Mouse (Mus musculus): ENCODE data around the gene Ncf2. TPM values are rescaled to one million over a fixed set of nuclear protein-coding genes. Genes with fewer than 3 reads are reported as not detected.

Gene Ncf2
- total RNA-seq, 4 experiments from 2014 or later: 2.3 to 4.3 (median 3.9) TPM

- DNase-seq (ENCODE audit: low spot score): no peak
Observed at GRCm38 (mm10) chr1:152831619-152832018, 31.6 kb downstream of the Ncf2 start.

- no peak for DNase-seq (ENCODE audit: low spot score)
Observed at GRCm38 (mm10) chr1:152832316-152832715, 32.3 kb downstream of the Ncf2 start.

GRCm38 (mm10) chr1:152835061-152835460 is 35.1 kb downstream of the Ncf2 start:
- DNase-seq (ENCODE audit: low spot score): no peak

- no peak for DNase-seq (ENCODE audit: low spot score)
Observed at GRCm38 (mm10) chr1:152838026-152838702, 38.2 kb downstream of the Ncf2 start.

- DNase-seq (ENCODE audit: low spot score): no peak
Observed at GRCm38 (mm10) chr1:152838841-152839240, 38.8 kb downstream of the Ncf2 start.

- DNase-seq (ENCODE audit: low spot score): no peak
Observed at GRCm38 (mm10) chr1:152840343-152840742, 40.3 kb downstream of the Ncf2 start.

GRCm38 (mm10) chr1:152841057-152841456 is 41.1 kb downstream of the Ncf2 start:
- DNase-seq (ENCODE audit: low spot score): no peak

- DNase-seq (ENCODE audit: low spot score): no peak
Observed at GRCm38 (mm10) chr1:152844634-152845033, 44.6 kb downstream of the Ncf2 start.

GRCm38 (mm10) chr1:152845211-152845730 is 45.3 kb downstream of the Ncf2 start:
- DNase-seq (ENCODE audit: low spot score): no peak

- no peak for DNase-seq (ENCODE audit: low spot score)
Observed at GRCm38 (mm10) chr1:152846856-152847255, 46.9 kb downstream of the Ncf2 start.

GRCm38 (mm10) chr1:152869901-152870300 is 69.9 kb downstream of the Ncf2 start:
- DNase-seq (ENCODE audit: low spot score): no peak

- no peak for DNase-seq (ENCODE audit: low spot score)
Observed at GRCm38 (mm10) chr1:152871031-152871430, 71.0 kb downstream of the Ncf2 start.

Other genes starting within 250 kb of the Ncf2 start
- not detected for gene Apobec4, start 49.6 kb upstream of the Ncf2 start, total RNA-seq (2022)
- gene Rgl1, start 33.8 kb upstream of the Ncf2 start, total RNA-seq (2022): 10 to 100 TPM; 30.2 to 37.8 (median 35.0) TPM
- 10 to 100 TPM; 21.9 to 27.8 (median 25.9) TPM for gene Arpc5, start 33.7 kb upstream of the Ncf2 start, total RNA-seq (2022)
- gene Smg7, start 102.5 kb downstream of the Ncf2 start, total RNA-seq (2022): 10 to 100 TPM; 41.8 to 46.1 (median 43.9) TPM
- gene Nmnat2, start 154.8 kb downstream of the Ncf2 start, total RNA-seq (2022): under 1 TPM; 0.16 to 0.46 (median 0.32) TPM